In the genomic region with DNA sequence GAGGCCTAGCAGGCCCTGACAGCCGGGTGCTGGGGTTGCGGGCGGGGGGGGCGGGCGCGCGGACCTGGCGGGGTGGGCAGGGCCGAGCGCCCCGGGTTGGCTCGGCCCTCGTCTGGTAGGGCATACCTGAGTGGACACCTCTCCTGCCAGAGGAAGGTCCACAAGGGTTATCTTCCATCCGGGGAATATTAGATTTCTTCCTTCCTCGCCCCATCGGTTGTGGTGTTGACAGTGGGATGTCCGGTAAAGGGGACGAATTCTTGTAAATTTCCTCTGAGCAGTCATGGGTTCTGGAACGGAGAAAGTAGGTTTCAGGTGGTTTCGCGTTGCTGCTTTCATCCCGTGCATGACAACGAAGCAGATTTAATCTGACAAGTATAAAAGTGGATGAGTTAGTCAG, we compare ENCODE assay signal across 8 mouse cellular contexts. TPM values are rescaled to one million over a fixed set of nuclear protein-coding genes. Genes with fewer than 3 reads are reported as not detected.
A peak's percentile ranks its signal among the peaks of the same experiment; 100 is the strongest.
DNase-seq lines count a peak whose midpoint lies in the region; ATAC-seq and TF ChIP-seq lines count a peak whose summit lies in the region.

No protein-coding gene starts in this region.

- H3K9ac ChIP-seq in CH12.LX (ENCODE audit: insufficient read depth, low read depth): peak overlapping the region; percentile 93
- H3K9ac ChIP-seq in limb, embryonic 11.5 days (ENCODE audit: low read length): peak overlapping the region; percentile 72

- TF ChIP-seq RAD21 in CH12.LX (IDR thresholded peaks at IDR 0.05; ENCODE audit: low read depth, low read length): no peak

- no peak for DNase-seq in kidney, adult 2 months
- no peak for DNase-seq in kidney, postnatal 4 days
- DNase-seq in CH12.LX (ENCODE audit: extremely low read depth): peak; percentile 15
- no peak for DNase-seq in limb, embryonic 11.5 days (ENCODE audit: low spot score)
- peak; percentile 8 for DNase-seq in retina, adult 2 months (ENCODE audit: low read depth, low spot score)
- DNase-seq in urinary bladder, postnatal 10 days (ENCODE audit: low spot score): no peak
- no peak for DNase-seq in gastrocnemius, postnatal 4 days (ENCODE audit: low spot score in 2 of 2)

- H3K36me3 ChIP-seq in kidney, adult 2 months (ENCODE audit: control insufficient read depth, insufficient read depth, low read length): peaks cover 3% of the 10 kb centered on the region
- H3K36me3 ChIP-seq in CH12.LX (replicated peaks in 1 of 2; ENCODE audit: control insufficient read depth in 1 of 2, insufficient read depth in 1 of 2, low read length in 1 of 2): peaks cover 15 to 29% of the 10 kb centered on the region in 2 experiments
- peaks cover 11% of the 10 kb centered on the region for H3K36me3 ChIP-seq in erythroblast, embryonic 14.5 days (ENCODE audit: control insufficient read depth)
- H3K36me3 ChIP-seq in limb, embryonic 11.5 days (ENCODE audit: control insufficient read depth, insufficient read depth, low read length): peaks cover 3% of the 10 kb centered on the region

- H3K9me3 ChIP-seq in CH12.LX (replicated peaks; ENCODE audit: low read length): no peaks in the 10 kb centered on the region
- H3K9me3 ChIP-seq in erythroblast, embryonic 14.5 days (ENCODE audit: control insufficient read depth, low read length): no peaks in the 10 kb centered on the region
- no peaks in the 10 kb centered on the region for H3K9me3 ChIP-seq in limb, embryonic 11.5 days (ENCODE audit: control insufficient read depth, low read length)

- peak overlapping the region; percentile 83 for H3K27ac ChIP-seq in kidney, adult 2 months (ENCODE audit: insufficient read depth, low read depth, low read length)
- no peak overlapping the region for H3K27ac ChIP-seq in CH12.LX (ENCODE audit: insufficient read depth, low read depth)
- no peak overlapping the region for H3K27ac ChIP-seq in limb, embryonic 11.5 days (replicated peaks; ENCODE audit: low read depth, low read length)

- TF ChIP-seq EP300 in CH12.LX (IDR thresholded peaks at IDR 0.05; ENCODE audit: low read length): no peak

- no peaks in the 10 kb centered on the region for H3K27me3 ChIP-seq in kidney, adult 2 months (replicated peaks; ENCODE audit: control insufficient read depth, insufficient read depth, low read length)
- no peaks in the 10 kb centered on the region for H3K27me3 ChIP-seq in CH12.LX (replicated peaks)
- no peaks in the 10 kb centered on the region for H3K27me3 ChIP-seq in erythroblast, embryonic 14.5 days (ENCODE audit: control insufficient read depth)
- H3K27me3 ChIP-seq in limb, embryonic 11.5 days (ENCODE audit: control insufficient read depth, insufficient read depth, low read length): no peaks in the 10 kb centered on the region

- no peak for TF ChIP-seq POLR2A in kidney, adult 2 months (IDR thresholded peaks at IDR 0.05; ENCODE audit: low read depth, low read length)
- no peak for TF ChIP-seq POLR2A in CH12.LX (IDR thresholded peaks at IDR 0.05; ENCODE audit: low read depth, low read length)

- dilution Hi-C loops in CH12.LX (cut with MboI; ENCODE audit: extremely low pct_ligation_motif_present, extremely low pct_unique_long_range_greater_than_20kb, low sequenced_read_pairs): no loop called here

- TF ChIP-seq CTCF in kidney, adult 2 months (conservative IDR thresholded peaks at IDR 0.05; ENCODE audit: insufficient read depth, insufficient read length, low read depth, low read length): no peak
- no peak for TF ChIP-seq CTCF in CH12.LX (conservative IDR thresholded peaks at IDR 0.05 in 1 of 2, IDR thresholded peaks at IDR 0.05 in 1 of 2; ENCODE audit: low read depth in 2 of 2, low read length in 2 of 2)

- H3K79me2 ChIP-seq in CH12.LX (replicated peaks; ENCODE audit: control insufficient read depth, extremely low read depth, insufficient read depth, poor library complexity, severe bottlenecking): peaks cover 10% of the 10 kb centered on the region; the same call in 1 of the 2 replicates

- in situ Hi-C loops in CH12.LX (cut with MboI; ENCODE audit: low pct_ligation_motif_present, low pct_unique_long_range_greater_than_20kb, low sequenced_read_pairs): no loop called here

- under 1% methylated on average over 23 of the region's 23 CpGs for WGBS in kidney, adult 2 months
- WGBS in limb, embryonic 11.5 days: 5% methylated on average over 14 of the region's 23 CpGs

- peaks cover 8% of the 10 kb centered on the region; the same call in 1 of the 2 replicates for H3K4me1 ChIP-seq in kidney, adult 2 months (ENCODE audit: control insufficient read depth, insufficient read depth, low read length)
- H3K4me1 ChIP-seq in CH12.LX (ENCODE audit: control insufficient read depth in 1 of 2, insufficient read depth in 2 of 2): peaks cover 2 to 14% of the 10 kb centered on the region in 2 experiments; a peak in 3 of 4 replicates
- peaks cover 20% of the 10 kb centered on the region for H3K4me1 ChIP-seq in erythroblast, embryonic 14.5 days (ENCODE audit: control insufficient read depth)
- peaks cover 4% of the 10 kb centered on the region; the same call in 1 of the 2 replicates for H3K4me1 ChIP-seq in limb, embryonic 11.5 days (ENCODE audit: control insufficient read depth, insufficient read depth, low read length)

- H3K4me2 ChIP-seq in CH12.LX (ENCODE audit: insufficient read depth, low read depth, poor library complexity, severe bottlenecking): peak overlapping the region; percentile 69; the same call in 1 of the 2 replicates
- H3K4me2 ChIP-seq in limb, embryonic 11.5 days (ENCODE audit: low read depth, severe bottlenecking): peak overlapping the region; percentile 67

- ATAC-seq in limb, embryonic 11.5 days (ENCODE audit: insufficient number of reproducible peaks, low FRiP score, low TSS enrichment, low read depth): no peak

- peak overlapping the region; percentile 97 for H3K4me3 ChIP-seq in kidney, adult 2 months (ENCODE audit: insufficient read depth, low read depth, low read length)
- H3K4me3 ChIP-seq in CH12.LX (replicated peaks in 1 of 3; ENCODE audit: low read depth in 2 of 3, low read length in 2 of 3, poor library complexity in 1 of 3): peak overlapping the region; percentile 81 to 99 (median 89)
- peak overlapping the region; percentile 94 for H3K4me3 ChIP-seq in erythroblast, embryonic 14.5 days (replicated peaks)
- H3K4me3 ChIP-seq in limb, embryonic 11.5 days (ENCODE audit: low read depth, low read length): peak overlapping the region; percentile 56

TF ChIP-seq in CH12.LX, 34 proteins besides CTCF, POLR2A, EP300 and RAD21:
- TF ChIP-seq MAFK (IDR thresholded peaks at IDR 0.05; ENCODE audit: insufficient replicate concordance, low read length): no peak
- TF ChIP-seq TCF12 (IDR thresholded peaks at IDR 0.05; ENCODE audit: low read depth, low read length): no peak
- TF ChIP-seq USF1 (IDR thresholded peaks at IDR 0.05; ENCODE audit: low read depth, low read length): no peak

RNA-seq across cellular contexts. Expression of gene 4932438A13Rik, which starts 0.5 kb away (rescaled TPM):
- 11.4 and 12.1 TPM in 2 replicates for polyA plus RNA-seq in kidney, adult 2 months (2012; rRNA removed)
- total RNA-seq in CH12.LX (2012; rRNA removed) (12.8 and 14.7 TPM in 2 replicates), CH12.LX (2014; rRNA removed) (5.9 and 6.3 TPM in 2 replicates)
- 19.5 and 20.3 TPM in 2 replicates for polyA plus RNA-seq in CH12.LX (2012; ENCODE audit: insufficient read length, low read depth)
- 0.05 and 0.08 TPM in 2 replicates for polyA plus RNA-seq in erythroblast, embryonic 14.5 days (2012)
- 44.0 and 57.1 TPM in 2 replicates for polyA plus RNA-seq in limb, embryonic 11.5 days (2014; fragmentation: Nextera tagmentation; extraction: Ambion mirVana)
- 10 to 100 TPM; 39.4 to 48.7 TPM for total RNA-seq in gastrocnemius, postnatal 4 days (2021)

Comparison
In these comparisons a context has a peak if more than half of its experiments do, and no peak if none do; other contexts are left out.
1. DNase-seq: peak in CH12.LX (single experiment) and retina, adult 2 months (single experiment); none in kidney, adult 2 months (single experiment), kidney, postnatal 4 days (0 of 2), limb, embryonic 11.5 days (single experiment), urinary bladder, postnatal 10 days (single experiment) and gastrocnemius, postnatal 4 days (0 of 2).
2. RNA of gene 4932438A13Rik, which starts 0.5 kb away (polyA plus RNA-seq): 44.0 to 57.1 TPM in limb, embryonic 11.5 days, 19.5 to 20.3 TPM in CH12.LX and 11.4 to 12.1 TPM in kidney, adult 2 months; 0.05 to 0.08 TPM in erythroblast, embryonic 14.5 days; every median in the first group is over 10 times any median in the second.
3. Peak in every context shown above with its lines, with median percentiles within 50 percentile points of each other: H3K4me3 ChIP-seq.